Mouse (Mus musculus) heart, adult 2 months (tissue): ENCODE data around the gene Tbc1d32. TPM values are rescaled to one million over a fixed set of nuclear protein-coding genes. Genes with fewer than 3 reads are reported as not detected.
A peak's percentile ranks its signal among the peaks of the same experiment; 100 is the strongest.

Experiments used
- DNase-seq, 2 experiments: peaks; one replicate each; pipeline ENCODE4 v3.0.0; 2021
- H3K27ac ChIP-seq: fragments of 200-600 bp; 2 replicates; pipeline ENCODE4 v1.8.1; 2022
- H3K27me3 ChIP-seq: fragments of 200-500 bp; 2 replicates; pipeline ENCODE4 v1.6.1; 2012; ENCODE audit warnings: mild to moderate bottlenecking, low read length, inconsistent platforms, mixed read lengths; ENCODE audit not compliant: control insufficient read depth, insufficient read depth
- H3K36me3 ChIP-seq: fragments of 200-500 bp; 2 replicates; pipeline ENCODE4 v1.6.1; 2012; ENCODE audit warnings: low read length, inconsistent platforms; ENCODE audit not compliant: control insufficient read depth, insufficient read depth
- H3K4me1 ChIP-seq: fragments of 200-500 bp; 2 replicates; pipeline ENCODE4 v1.6.1; 2011; ENCODE audit warnings: low read length; ENCODE audit not compliant: control insufficient read depth, insufficient read depth
- H3K4me3 ChIP-seq: fragments of 200-600 bp; 2 replicates; pipeline ENCODE4 v1.8.1; 2022
- H3K79me2 ChIP-seq: fragments of 200-500 bp; replicated peaks from 2 replicates; pipeline ENCODE4 v1.6.1; 2012; ENCODE audit warnings: mild to moderate bottlenecking, inconsistent platforms, low read length, moderate library complexity, mixed read lengths; ENCODE audit not compliant: control insufficient read depth, insufficient read depth
- H3K9ac ChIP-seq: fragments of 200-500 bp; 2 replicates; pipeline ENCODE4 v1.6.1; 2012; ENCODE audit warnings: low read depth, mild to moderate bottlenecking, control low read depth, inconsistent platforms, low read length, mixed read lengths
- CTCF ChIP-seq: fragments of 200-600 bp; IDR thresholded peaks from 2 replicates; pipeline ENCODE4 v1.8.1; 2022; ENCODE audit warnings: antibody characterized with exemption, mild to moderate bottlenecking, moderate library complexity
- EP300 ChIP-seq: fragments of 200-500 bp; IDR thresholded peaks from 2 replicates; pipeline ENCODE4 v1.6.1; 2011; ENCODE audit warnings: low read depth, low read length, control low read depth; ENCODE audit not compliant: insufficient read depth
- POLR2A ChIP-seq: fragments of 200-500 bp; IDR thresholded peaks from 2 replicates; pipeline ENCODE4 v1.6.1; 2011; ENCODE audit warnings: mild to moderate bottlenecking, low read depth, low read length, control low read depth; ENCODE audit not compliant: insufficient read depth
- WGBS: fragments of 180-500 bp; shearing (Covaris S2); methylation state at CpG from one replicate; pipeline ENCODE4 v1.1.7; 2018; 5-methylcytosine and 5-hydroxymethylcytosine counted together
- intact Hi-C: fragments of 180-260 bp; cut with DNase I; formaldehyde crosslinking; loops from one replicate; pipeline ENCODE4 v1.15.1; 2025
- polyA plus RNA-seq: library from polyadenylated mRNA; depleted of rRNA; stranded (reverse); fragments of >200 nt; gene quantifications from 2 replicates; pipeline ENCODE4 v1.2.3, GENCODE M21; 2012
- total RNA-seq, 2 experiments: library from RNA; stranded (reverse); gene quantifications; 2 replicates each; pipeline ENCODE4 v1.2.3; 2021

Tbc1d32 gene
- total and polyA plus RNA-seq, 3 experiments, result 0.92 to 4.0 (median 3.7) TPM

DNA sequence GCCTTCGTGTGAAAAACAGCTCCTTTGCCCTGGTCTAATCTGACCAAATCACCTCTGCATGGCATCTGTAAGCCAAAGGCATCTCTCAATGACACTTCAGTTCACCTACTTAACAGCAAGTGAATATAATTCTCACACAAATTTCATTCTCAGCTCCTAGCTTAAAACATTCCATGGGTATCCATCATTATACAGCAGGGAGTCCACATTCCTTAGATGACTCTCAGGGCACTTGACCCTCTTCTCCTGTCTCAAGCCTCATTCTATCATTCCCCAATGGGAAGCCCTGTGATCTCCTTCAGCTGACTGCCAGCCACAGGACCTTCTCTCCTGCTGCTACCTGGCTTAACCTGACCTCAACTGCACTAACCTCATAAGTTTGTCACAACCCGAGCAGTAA lies 98.8 kb downstream of the Tbc1d32 start:
- WGBS, result 84% methylated on average over 2 of the region's 2 CpGs
- Histone ChIP-seq H3K4me3 (no peak overlapping the region), H3K9ac (no peak overlapping the region), H3K4me1 (no peaks in the 10 kb centered on the region), H3K79me2 (no peaks in the 10 kb centered on the region), H3K27ac (no peak overlapping the region), H3K27me3 (no peaks in the 10 kb centered on the region), H3K36me3 (no peaks in the 10 kb centered on the region)
- no peak for DNase-seq
- intact Hi-C loops, result no loop called here
- TF ChIP-seq EP300 (no peak), POLR2A (no peak), CTCF (no peak)

DNA sequence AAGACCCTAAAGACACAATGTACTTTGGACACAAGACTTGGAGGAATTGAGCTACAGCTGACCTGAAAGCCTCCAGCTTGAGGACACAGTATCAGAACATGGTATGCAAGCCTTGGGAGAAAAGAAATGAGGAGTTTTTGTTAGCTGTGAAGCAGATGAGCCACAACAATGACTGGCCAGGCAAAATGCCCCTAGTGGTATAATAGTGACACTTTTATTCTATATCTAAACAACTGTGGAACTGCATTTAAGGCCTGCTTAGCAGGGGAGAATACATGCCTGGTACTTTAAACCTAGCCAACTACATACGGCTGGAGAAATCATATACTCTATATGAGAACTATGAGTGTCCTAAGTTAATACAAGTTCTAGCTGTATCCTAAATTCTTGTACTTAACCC lies 101.5 kb downstream of the Tbc1d32 start:
- WGBS, result 98% methylated on average over 1 of the region's 1 CpGs
- intact Hi-C loops, result no loop called here
- DNase-seq, result no peak
- Histone ChIP-seq H3K27me3 (no peaks in the 10 kb centered on the region), H3K4me3 (no peak overlapping the region), H3K4me1 (no peaks in the 10 kb centered on the region), H3K9ac (no peak overlapping the region), H3K27ac (no peak overlapping the region), H3K79me2 (no peaks in the 10 kb centered on the region), H3K36me3 (no peaks in the 10 kb centered on the region)
- TF ChIP-seq CTCF, result peak; percentile 15; the same call in 1 of the 2 replicates
- TF ChIP-seq EP300, result no peak

GRCm38 (mm10) chr10:56115636-56116180 lies 112.8 kb downstream of the Tbc1d32 start:
- peak overlapping the region; percentile 66 for H3K4me3 ChIP-seq
- no peak overlapping the region for H3K27ac ChIP-seq
- no peaks in the 10 kb centered on the region for H3K79me2 ChIP-seq
- no peak overlapping the region; the same call in 1 of the 2 replicates for H3K9ac ChIP-seq
- no peak for DNase-seq
- intact Hi-C loops, result no loop called here
- 50% methylated on average over 25 of the region's 27 CpGs for WGBS
- TF ChIP-seq POLR2A, result no peak
- TF ChIP-seq CTCF, result no peak
- TF ChIP-seq EP300, result no peak
- H3K4me1 ChIP-seq, result no peaks in the 10 kb centered on the region
- H3K27me3 ChIP-seq, result no peaks in the 10 kb centered on the region
- no peaks in the 10 kb centered on the region for H3K36me3 ChIP-seq

DNA sequence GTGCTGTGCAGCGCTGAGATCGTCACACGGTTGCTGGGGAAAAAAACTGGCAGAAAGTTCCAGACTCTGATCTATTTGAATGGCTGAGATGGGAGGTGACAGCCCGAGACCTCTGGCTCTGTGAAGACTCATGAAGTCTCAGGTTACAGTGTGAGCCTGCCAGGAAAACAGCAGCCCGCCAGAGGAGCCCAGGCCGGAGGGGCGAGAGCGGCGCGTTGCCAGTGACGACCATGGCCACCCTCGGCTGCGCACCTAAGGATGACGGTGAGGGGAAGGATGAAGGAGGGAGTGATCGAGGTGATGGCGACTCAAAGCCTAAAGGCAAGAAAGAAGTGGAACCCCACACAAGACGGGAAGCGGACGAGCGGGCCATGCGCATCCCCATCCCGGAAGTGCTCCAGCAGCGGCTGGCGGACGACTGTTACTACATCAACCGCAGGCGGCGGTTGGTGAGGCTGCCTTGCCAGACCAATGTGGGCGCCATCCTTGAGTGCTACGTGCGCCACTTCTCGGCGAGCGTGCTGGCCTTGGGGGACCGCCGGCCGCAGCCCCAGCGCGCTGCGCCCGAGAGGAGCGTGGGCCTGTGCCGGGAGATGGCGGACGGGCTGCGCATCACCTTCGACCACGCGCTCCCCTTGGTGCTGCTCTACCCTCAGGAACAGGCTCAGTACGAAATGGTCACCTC lies 113.4 kb downstream of the Tbc1d32 start:
- Histone ChIP-seq H3K27me3 (no peaks in the 10 kb centered on the region), H3K9ac (peak overlapping the region; percentile 64), H3K4me3 (peak overlapping the region; percentile 66), H3K79me2 (no peaks in the 10 kb centered on the region), H3K36me3 (no peaks in the 10 kb centered on the region), H3K27ac (peak overlapping the region; percentile 16; the same call in 1 of the 2 replicates), H3K4me1 (no peaks in the 10 kb centered on the region)
- WGBS, result 4% methylated on average over 50 of the region's 50 CpGs
- intact Hi-C loops, result no loop called here
- TF ChIP-seq CTCF, result peak; percentile 30
- TF ChIP-seq EP300, result no peak
- no peak for TF ChIP-seq POLR2A
- DNase-seq, result peak; percentile 71 to 78

DNA sequence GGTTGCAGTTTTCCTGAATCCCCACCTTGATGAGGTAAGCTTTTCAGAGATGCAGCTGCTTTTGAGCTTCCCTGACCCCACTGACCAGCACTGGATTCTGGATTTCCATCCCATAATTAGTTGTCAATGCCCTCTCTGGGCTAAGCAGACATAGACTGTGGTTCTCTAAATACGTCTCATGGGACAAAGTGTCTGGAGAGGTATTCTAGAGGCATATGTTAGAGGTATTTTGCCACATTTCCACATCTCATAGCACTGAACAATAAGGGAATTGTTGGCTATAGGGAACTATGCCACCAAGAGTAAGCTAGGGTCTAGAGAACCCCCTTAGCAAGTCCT lies 121.5 kb downstream of the Tbc1d32 start:
- TF ChIP-seq CTCF, result no peak
- TF ChIP-seq EP300, result no peak
- TF ChIP-seq POLR2A, result no peak
- peak overlapping the region; percentile 62 for H3K4me3 ChIP-seq
- peak overlapping the region; percentile 74 for H3K9ac ChIP-seq
- no peaks in the 10 kb centered on the region for H3K79me2 ChIP-seq
- no peaks in the 10 kb centered on the region for H3K4me1 ChIP-seq
- intact Hi-C loops, result loop anchor here (1.0 to 2.0 kb wide), 2 partner anchors 121 to 234 kb away; partner anchors contain the start of gene Tbc1d32
- H3K27me3 ChIP-seq, result no peaks in the 10 kb centered on the region
- H3K36me3 ChIP-seq, result no peaks in the 10 kb centered on the region
- DNase-seq, result no peak
- peak overlapping the region; percentile 72 for H3K27ac ChIP-seq
- WGBS, result 14% methylated on average over 1 of the region's 1 CpGs

DNA sequence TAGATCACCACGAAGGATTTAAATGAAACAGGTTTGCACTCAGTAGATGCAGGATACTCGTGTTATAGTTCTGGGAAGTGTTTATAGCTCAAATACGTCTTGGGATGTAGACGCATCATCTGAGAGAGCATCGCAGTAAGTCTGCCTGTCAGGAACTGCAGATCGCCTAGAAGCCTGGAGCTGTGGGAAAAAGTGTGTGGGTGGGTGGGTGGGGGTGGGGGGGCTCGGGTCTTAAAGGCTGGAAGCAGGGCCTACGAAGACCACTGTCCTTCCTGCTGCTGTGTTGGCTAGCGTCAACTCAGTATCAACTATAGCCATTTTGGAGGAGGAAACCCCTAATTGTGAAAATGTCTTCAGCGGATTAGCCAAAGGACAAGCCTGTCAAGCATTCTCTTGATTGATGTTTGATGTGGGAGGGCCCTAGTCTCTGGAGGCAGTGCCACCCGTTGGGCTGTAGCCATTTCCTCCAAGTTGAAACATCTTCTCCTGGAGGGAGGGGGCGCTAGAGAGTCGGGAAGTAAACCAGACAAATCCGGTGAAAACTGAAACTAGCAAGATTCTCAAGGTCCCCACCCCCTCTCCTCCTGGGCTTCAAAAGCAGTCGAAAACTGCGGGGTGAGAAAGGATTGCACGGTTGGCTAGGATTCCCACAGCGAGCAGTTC lies 122.0 kb downstream of the Tbc1d32 start, which contains the start of gene Msl3l2:
Gene Msl3l2, plus strand, starts transcription at position 585 of the 663 bp plus-strand sequence.
- H3K27me3 ChIP-seq, result no peaks in the 10 kb centered on the region
- intact Hi-C loops, result loop anchor here (2.0 kb wide), 1 partner anchor 234 kb away; no protein-coding TSS in a partner anchor

More for the DNA sequence above, 122.0 kb downstream of the Tbc1d32 start, which contains the start of gene Msl3l2:
- Histone ChIP-seq H3K79me2 (no peaks in the 10 kb centered on the region), H3K27ac (peak within 1 kb of the TSS; percentile 72), H3K9ac (peak within 1 kb of the TSS; percentile 74), H3K36me3 (no peaks in the 10 kb centered on the region), H3K4me3 (peak within 1 kb of the TSS; percentile 62), H3K4me1 (no peaks in the 10 kb centered on the region)
- 28% methylated on average over 18 of the region's 18 CpGs for WGBS
- TF ChIP-seq POLR2A (0 out of 2 replicates have a peak, but pooled peaks have one; percentile 37), EP300 (no peak), CTCF (peak; percentile 90)
- peak; percentile 83 to 88 for DNase-seq
